Mouse (Mus musculus) ES-E14 (cell line): ENCODE measurements around the gene Cfi. TPM values are rescaled to one million over a fixed set of nuclear protein-coding genes. Genes with fewer than 3 reads are reported as not detected.

Experiments used
- DNase-seq: peaks from one replicate; pipeline ENCODE4 v3.0.0-alpha.2; 2013; ENCODE audit warnings: low read depth, low spot score
- H3K27ac ChIP-seq: 2 replicates; pipeline ENCODE4 v1.5.1; 2012; ENCODE audit warnings: low read depth, mild to moderate bottlenecking, low read length, moderate library complexity, mixed read lengths; ENCODE audit not compliant: poor library complexity, insufficient read depth, severe bottlenecking
- H3K36me3 ChIP-seq: 2 replicates; pipeline ENCODE4 v1.6.1; 2012; ENCODE audit warnings: mild to moderate bottlenecking, low read length, moderate library complexity, mixed read lengths; ENCODE audit not compliant: control insufficient read depth, poor library complexity, insufficient read depth, severe bottlenecking
- H3K4me1 ChIP-seq, 2 experiments: fragments of 150-350 bp in 1 of 2; sonication (generic) in 1 of 2; 2 replicates each; pipeline ENCODE4 v1.6.1; 2012; ENCODE audit warnings: low read length in 2 of 2, mild to moderate bottlenecking in 1 of 2, mixed read lengths in 1 of 2; ENCODE audit not compliant: control insufficient read depth in 2 of 2, insufficient read depth in 2 of 2, poor library complexity in 1 of 2
- H3K4me3 ChIP-seq, 2 experiments: fragments of 150-350 bp in 1 of 2; sonication (generic) in 1 of 2; 2 replicates each; pipeline ENCODE4 v1.5.1; 2012; ENCODE audit warnings: low read length in 2 of 2, low read depth in 1 of 2, mild to moderate bottlenecking in 1 of 2, mixed read lengths in 1 of 2; ENCODE audit not compliant: insufficient read depth in 1 of 2, poor library complexity in 1 of 2, severe bottlenecking in 1 of 2
- H3K9ac ChIP-seq: 2 replicates; pipeline ENCODE4 v1.6.1; 2012; ENCODE audit warnings: low read depth, mild to moderate bottlenecking, low read length, mixed read lengths; ENCODE audit not compliant: poor library complexity, insufficient read depth, severe bottlenecking
- H3K9me3 ChIP-seq: fragments of 150-350 bp; sonication (generic); 2 replicates; pipeline ENCODE4 v1.6.1; 2012; ENCODE audit warnings: low read depth, mild to moderate bottlenecking, low read length; ENCODE audit not compliant: control insufficient read depth, insufficient read depth
- CHD2 ChIP-seq: IDR thresholded peaks from 2 replicates; pipeline ENCODE4 v1.6.1; 2014; ENCODE audit warnings: mild to moderate bottlenecking, low read depth, low read length, inconsistent platforms
- HCFC1 ChIP-seq: IDR thresholded peaks from 2 replicates; pipeline ENCODE4 v1.6.1; 2012; ENCODE audit warnings: low read length, inconsistent platforms, borderline replicate concordance; ENCODE audit not compliant: insufficient read depth
- MAFK ChIP-seq: IDR thresholded peaks from 2 replicates; pipeline ENCODE4 v1.6.1; 2014; ENCODE audit warnings: mild to moderate bottlenecking, low read depth, low read length, inconsistent platforms; ENCODE audit not compliant: insufficient read depth
- ZC3H11A ChIP-seq: IDR thresholded peaks from 2 replicates; pipeline ENCODE4 v1.6.1; 2012; ENCODE audit warnings: low read depth, mild to moderate bottlenecking, inconsistent platforms, low read length, borderline replicate concordance
- ZNF384 ChIP-seq: IDR thresholded peaks from 2 replicates; pipeline ENCODE4 v1.6.1; 2012; ENCODE audit warnings: low read depth, low read length, inconsistent platforms
- in situ Hi-C, 2 experiments: fragments of 600-800 bp; cut with MboI; formaldehyde crosslinking; loops; one replicate each; pipeline ENCODE4 v1.15.1; 2025; ENCODE audit warnings: low sequenced_read_pairs in 2 of 2, inconsistent platforms in 1 of 2; ENCODE audit not compliant: unreplicated experiment in 2 of 2
- total RNA-seq: library from RNA; depleted of rRNA; stranded (reverse); fragments of 300-350 nt; gene quantifications from 2 replicates; pipeline ENCODE4 v1.2.3, GENCODE M21; 2012

Gene Cfi
- total RNA-seq, 1 experiment: not detected

DNA sequence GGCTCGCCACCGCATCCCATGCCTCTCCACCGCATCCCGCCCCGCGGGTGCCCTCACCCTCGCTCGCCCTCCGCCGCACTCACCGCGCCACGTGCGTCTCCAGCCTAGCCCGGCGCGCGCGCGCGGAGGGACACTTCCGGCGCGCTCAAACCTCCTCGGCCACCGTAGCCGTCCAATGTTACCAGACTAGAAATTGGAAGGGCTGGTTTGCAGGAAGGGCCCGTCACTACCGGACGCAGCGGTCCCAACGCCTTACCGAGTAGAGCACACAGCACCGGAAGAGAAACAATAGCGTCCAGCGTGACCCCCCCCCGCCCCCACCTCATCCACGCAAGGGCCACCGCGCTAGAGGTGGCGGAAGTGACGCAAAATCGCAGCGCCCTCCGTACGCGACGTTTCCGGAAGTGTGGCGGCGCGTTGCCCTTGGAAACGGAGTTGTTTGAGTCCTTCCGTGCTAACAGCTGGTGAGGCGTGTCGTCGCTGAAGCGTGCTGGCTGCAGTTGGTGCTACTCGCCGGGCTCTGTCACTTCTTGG is 4.6 kb upstream of the Cfi start, which contains the start of gene Gar1:
Gar1 (minus strand) TSS at position 362 of the 534 bp plus-strand sequence.
- no peak for TF ChIP-seq ZNF384
- peak; percentile 82 for TF ChIP-seq HCFC1
- in situ Hi-C loops: no loop called here
- H3K27ac ChIP-seq: peak within 1 kb of the TSS; percentile 72

DNA sequence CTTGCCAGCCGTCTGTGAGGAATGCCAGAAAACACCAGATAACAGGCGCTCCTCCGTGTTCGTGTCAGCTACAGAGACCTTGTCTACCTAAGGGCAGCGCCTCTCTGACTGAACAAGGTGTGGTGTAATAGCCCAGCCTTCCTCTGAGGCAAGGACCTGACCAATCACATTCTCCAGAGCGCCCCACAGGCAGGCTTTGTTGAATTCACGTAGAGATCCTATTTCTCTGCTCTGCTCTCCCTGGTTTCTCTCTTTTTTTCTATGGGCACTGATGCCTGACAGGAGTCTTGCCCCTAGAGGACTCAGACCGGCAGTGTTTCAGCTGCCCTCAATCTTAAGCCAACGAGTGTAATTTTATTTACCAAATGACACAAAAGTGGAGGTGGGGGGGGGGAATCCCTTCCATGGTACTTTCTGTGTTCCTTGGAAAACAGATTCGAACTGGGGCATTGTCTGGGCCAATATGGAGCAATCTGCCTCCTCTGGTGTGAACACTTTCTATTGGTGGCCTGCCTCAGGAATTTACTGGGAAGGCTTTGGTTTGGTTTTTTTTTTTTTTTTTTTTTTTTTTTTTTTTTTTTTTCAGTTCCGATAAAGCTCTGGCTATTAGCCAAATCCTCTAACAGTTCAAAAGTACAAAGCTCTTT is 490 bp downstream of the Cfi start:
- no peak overlapping the region for H3K9ac ChIP-seq
- in situ Hi-C loops: no loop called here

More for the DNA sequence above, 4.6 kb upstream of the Cfi start, which contains the start of gene Gar1:
- peaks cover 12% of the 10 kb centered on the region; the same call in 1 of the 2 replicates for H3K36me3 ChIP-seq
- H3K4me1 ChIP-seq: peaks cover 3 to 7% of the 10 kb centered on the region in 2 experiments; a peak in 2 of 4 replicates
- DNase-seq: peak; percentile 95
- peak within 1 kb of the TSS; percentile 97 for H3K9ac ChIP-seq
- peak within 1 kb of the TSS; percentile 78 to 95 for H3K4me3 ChIP-seq
- H3K9me3 ChIP-seq: no peaks in the 10 kb centered on the region

DNA sequence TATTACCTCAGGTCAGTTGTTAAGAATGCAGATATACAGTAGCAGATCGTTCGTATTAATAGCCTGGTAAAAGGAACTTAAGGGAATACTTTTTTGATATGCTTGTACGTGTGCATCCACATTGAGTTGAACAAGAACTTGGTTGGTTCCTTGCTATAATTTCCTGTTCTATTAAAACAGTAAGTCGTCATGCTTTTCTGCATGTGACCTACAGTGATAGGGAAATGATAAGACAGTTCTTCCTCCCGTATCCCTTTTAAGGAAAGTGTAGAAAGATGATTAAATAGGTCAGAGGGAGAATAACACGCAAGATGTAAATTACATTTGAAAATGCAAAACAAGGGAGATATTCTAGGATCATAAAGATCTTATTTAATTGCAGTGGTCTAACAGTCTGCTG is 1.3 kb downstream of the Cfi start:
- no peaks in the 10 kb centered on the region for H3K36me3 ChIP-seq
- TF ChIP-seq ZC3H11A (no peak), HCFC1 (no peak), CHD2 (no peak), MAFK (no peak), ZNF384 (no peak)
- in situ Hi-C loops: no loop called here
- no peak for DNase-seq
- no peak overlapping the region for H3K9ac ChIP-seq
- H3K4me3 ChIP-seq: no peak overlapping the region
- H3K9me3 ChIP-seq: no peaks in the 10 kb centered on the region
- no peak overlapping the region for H3K27ac ChIP-seq
- 0 out of 4 replicates have a peak, but pooled peaks cover 0 to 2% of the 10 kb centered on the region in 2 experiments for H3K4me1 ChIP-seq

More for the DNA sequence above, 490 bp downstream of the Cfi start:
- H3K4me1 ChIP-seq: 0 out of 4 replicates have a peak, but pooled peaks cover 0 to 2% of the 10 kb centered on the region in 2 experiments
- H3K36me3 ChIP-seq: no peaks in the 10 kb centered on the region
- no peaks in the 10 kb centered on the region for H3K9me3 ChIP-seq
- no peak overlapping the region for H3K4me3 ChIP-seq
- no peak overlapping the region for H3K27ac ChIP-seq
- DNase-seq: no peak
- 0 out of 2 replicates have a peak, but pooled peaks have one; percentile 19 for TF ChIP-seq ZNF384
- TF ChIP-seq CHD2: no peak

DNA sequence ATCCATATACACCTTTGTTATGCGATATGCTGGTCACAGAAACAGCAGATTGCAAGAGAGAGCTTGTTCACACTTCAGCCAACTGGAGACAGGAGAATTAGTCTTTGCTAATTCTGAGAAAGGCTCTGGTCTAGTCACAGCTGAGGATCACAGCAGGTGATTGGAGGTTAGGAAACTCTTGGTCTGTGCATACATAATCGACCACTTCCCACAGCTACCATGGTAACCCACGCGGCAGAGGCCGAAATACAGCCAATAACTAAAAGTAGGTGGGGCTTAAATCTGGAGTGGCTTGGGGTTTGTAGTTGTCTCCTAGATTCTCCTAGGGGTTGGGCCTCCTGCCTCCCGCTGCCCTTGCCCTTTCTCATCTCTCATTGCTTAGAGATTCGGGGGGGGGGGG is 2.3 kb downstream of the Cfi start:
- in situ Hi-C loops: no loop called here

More for the DNA sequence above, 2.3 kb downstream of the Cfi start:
- Histone ChIP-seq H3K9ac (no peak overlapping the region), H3K4me3 (no peak overlapping the region), H3K4me1 (0 out of 4 replicates have a peak, but pooled peaks cover 0 to 2% of the 10 kb centered on the region in 2 experiments), H3K9me3 (no peaks in the 10 kb centered on the region), H3K27ac (no peak overlapping the region), H3K36me3 (no peaks in the 10 kb centered on the region)
- DNase-seq: peak; percentile 40
- TF ChIP-seq CHD2: no peak
- no peak for TF ChIP-seq ZNF384
- no peak for TF ChIP-seq MAFK
- TF ChIP-seq HCFC1: no peak
- TF ChIP-seq ZC3H11A: no peak
